Mouse (Mus musculus) bone marrow macrophage, adult 2 months (primary cell): ENCODE measurements around the gene Pdgfa.

Source experiments
- CTCF ChIP-seq: IDR thresholded peaks from 2 replicates; pipeline ENCODE4 v1.5.1; 2012; ENCODE audit warnings: low read depth, mild to moderate bottlenecking, low read length, moderate library complexity
- POLR2A ChIP-seq: IDR thresholded peaks from 2 replicates; pipeline ENCODE4 v1.6.1; 2012; ENCODE audit warnings: mild to moderate bottlenecking, low read depth, low read length, borderline replicate concordance

- no peak for TF ChIP-seq CTCF
- no peak for TF ChIP-seq POLR2A
Observed at GRCm38 (mm10) chr5:138981921-138982320, 15.2 kb downstream of the Pdgfa start.
